Mouse (Mus musculus): ENCODE data around the gene Kdm5b. TPM values are rescaled to one million over a fixed set of nuclear protein-coding genes. Genes with fewer than 3 reads are reported as not detected.

Gene Kdm5b
- polyA plus RNA-seq, 1 experiment from 2014 or later: 39.9 TPM

GRCm38 (mm10) chr1:134646963-134647282, 87.0 kb downstream of the Kdm5b start:
- H3K36me3 ChIP-seq: no peaks in the 10 kb centered on the region
- 1% methylated on average over 28 of the region's 28 CpGs for WGBS
- H3K4me1 ChIP-seq (replicated peaks): peaks cover 23% of the 10 kb centered on the region
- H3K9me3 ChIP-seq (replicated peaks): no peaks in the 10 kb centered on the region
- no peak for ATAC-seq (ENCODE audit: insufficient number of reproducible peaks, low FRiP score)
- H3K4me3 ChIP-seq: peak overlapping the region; percentile 56
- H3K4me2 ChIP-seq: peak overlapping the region; percentile 93
- H3K27ac ChIP-seq (ENCODE audit: poor library complexity, severe bottlenecking): no peak overlapping the region
- peaks cover 84% of the 10 kb centered on the region for H3K27me3 ChIP-seq (replicated peaks)
- H3K9ac ChIP-seq: peak overlapping the region; percentile 56; the same call in 1 of the 2 replicates

- ATAC-seq (ENCODE audit: insufficient number of reproducible peaks, low FRiP score): no peak
- H3K4me3 ChIP-seq: 0 out of 2 replicates have a peak overlapping the region, but pooled peaks have one; percentile 56
- H3K4me2 ChIP-seq: no peak overlapping the region
These were observed 87.6 kb downstream of the Kdm5b start for GRCm38 (mm10) chr1:134647591-134647990.

DNA sequence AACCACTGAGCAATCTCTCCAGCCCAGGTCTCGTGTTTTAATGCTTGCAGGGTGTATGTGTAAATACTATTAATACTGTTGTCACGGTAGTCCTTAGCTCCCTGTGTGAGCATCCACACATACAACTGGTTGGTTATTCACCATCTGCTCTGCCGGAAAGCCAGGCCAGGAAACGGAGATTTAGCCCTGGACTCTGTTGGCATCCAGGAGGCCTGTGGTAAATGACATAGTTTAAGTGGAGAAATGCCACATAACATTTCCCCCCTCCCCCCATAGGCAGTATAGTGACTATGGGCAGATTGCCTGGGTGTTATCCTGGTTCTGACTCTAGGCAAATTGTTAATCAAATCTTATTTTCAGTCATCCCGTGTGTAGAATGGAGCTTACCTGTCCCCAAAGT, 90.8 kb downstream of the Kdm5b start:
- H3K36me3 ChIP-seq: no peaks in the 10 kb centered on the region
- no peak overlapping the region for H3K4me2 ChIP-seq
- 78% methylated on average over 5 of the region's 5 CpGs for WGBS
- H3K9me3 ChIP-seq (replicated peaks): no peaks in the 10 kb centered on the region
- H3K9ac ChIP-seq: no peak overlapping the region
- H3K4me1 ChIP-seq (replicated peaks): peaks cover 23% of the 10 kb centered on the region
- ATAC-seq (ENCODE audit: insufficient number of reproducible peaks, low FRiP score): no peak
- H3K27ac ChIP-seq (ENCODE audit: poor library complexity, severe bottlenecking): no peak overlapping the region
- H3K27me3 ChIP-seq (replicated peaks): peaks cover 63% of the 10 kb centered on the region
- H3K4me3 ChIP-seq: no peak overlapping the region

More at GRCm38 (mm10) chr1:134647591-134647990, 87.6 kb downstream of the Kdm5b start:
- Histone ChIP-seq H3K36me3 (no peaks in the 10 kb centered on the region), H3K4me1 (replicated peaks) (peaks cover 26% of the 10 kb centered on the region), H3K27ac (ENCODE audit: poor library complexity, severe bottlenecking) (no peak overlapping the region), H3K9me3 (replicated peaks) (no peaks in the 10 kb centered on the region), H3K27me3 (replicated peaks) (peaks cover 78% of the 10 kb centered on the region), H3K9ac (no peak overlapping the region)
- 30% methylated on average over 7 of the region's 7 CpGs for WGBS

DNA sequence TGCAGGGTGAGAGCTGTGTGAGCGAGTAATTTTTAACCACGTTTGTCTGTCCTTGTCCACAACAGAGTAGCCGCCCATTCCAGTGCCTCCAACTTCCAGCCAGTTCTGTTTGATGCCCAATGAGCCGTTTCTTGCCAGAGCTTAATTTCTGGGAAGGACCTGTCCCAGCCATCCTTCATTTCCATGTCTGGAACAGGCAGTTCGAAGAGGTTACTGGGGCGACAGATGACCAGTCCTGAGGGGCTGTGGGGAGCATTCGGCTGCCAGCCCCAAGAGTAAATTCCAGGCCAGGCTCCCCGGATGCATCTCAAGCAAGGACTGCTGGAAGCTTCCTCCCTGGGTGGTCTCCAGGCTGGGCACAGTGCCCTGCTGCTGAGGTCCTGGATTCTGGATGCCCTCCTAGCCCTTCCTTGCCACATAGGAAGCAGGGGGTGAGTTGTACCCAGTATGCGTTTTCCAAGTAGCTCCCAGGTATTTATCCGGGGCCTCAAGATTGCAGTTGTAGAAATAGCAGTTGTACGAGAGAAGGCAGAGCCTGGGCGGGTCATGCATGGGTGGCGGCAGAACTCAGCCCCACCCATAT, 91.4 kb downstream of the Kdm5b start:
- ATAC-seq (ENCODE audit: insufficient number of reproducible peaks, low FRiP score): 0 out of 2 replicates have a peak, but pooled peaks have one; percentile 50
- H3K9ac ChIP-seq: 0 out of 2 replicates have a peak overlapping the region, but pooled peaks have one; percentile 25
- H3K4me1 ChIP-seq (replicated peaks): peaks cover 18% of the 10 kb centered on the region
- H3K36me3 ChIP-seq: no peaks in the 10 kb centered on the region
- WGBS: 58% methylated on average over 13 of the region's 13 CpGs
- H3K9me3 ChIP-seq (replicated peaks): no peaks in the 10 kb centered on the region
- H3K27me3 ChIP-seq (replicated peaks): peaks cover 57% of the 10 kb centered on the region
- no peak overlapping the region for H3K4me3 ChIP-seq
- no peak overlapping the region for H3K4me2 ChIP-seq
- H3K27ac ChIP-seq (ENCODE audit: poor library complexity, severe bottlenecking): no peak overlapping the region

- no peaks in the 10 kb centered on the region for H3K9me3 ChIP-seq (replicated peaks)
- H3K36me3 ChIP-seq: no peaks in the 10 kb centered on the region
- no peak overlapping the region for H3K27ac ChIP-seq (ENCODE audit: poor library complexity, severe bottlenecking)
- no peak for ATAC-seq (ENCODE audit: insufficient number of reproducible peaks, low FRiP score)
- H3K9ac ChIP-seq: 0 out of 2 replicates have a peak overlapping the region, but pooled peaks have one; percentile 25
- H3K4me3 ChIP-seq: no peak overlapping the region
- 45% methylated on average over 4 of the region's 4 CpGs for WGBS
- H3K4me1 ChIP-seq (replicated peaks): peaks cover 13% of the 10 kb centered on the region
- H3K27me3 ChIP-seq (replicated peaks): peaks cover 58% of the 10 kb centered on the region
- H3K4me2 ChIP-seq: no peak overlapping the region
These were observed 92.0 kb downstream of the Kdm5b start for GRCm38 (mm10) chr1:134651851-134652398.

- Histone ChIP-seq H3K36me3 (no peaks in the 10 kb centered on the region), H3K4me3 (no peak overlapping the region), H3K27ac (ENCODE audit: poor library complexity, severe bottlenecking) (no peak overlapping the region), H3K4me1 (replicated peaks) (peaks cover 14% of the 10 kb centered on the region), H3K9ac (no peak overlapping the region), H3K4me2 (no peak overlapping the region), H3K27me3 (replicated peaks) (peaks cover 47% of the 10 kb centered on the region), H3K9me3 (replicated peaks) (no peaks in the 10 kb centered on the region)
- no peak for ATAC-seq (ENCODE audit: insufficient number of reproducible peaks, low FRiP score)
- 20% methylated on average over 10 of the region's 10 CpGs for WGBS
These were observed 93.8 kb downstream of the Kdm5b start for GRCm38 (mm10) chr1:134653603-134654257.

- WGBS: 36% methylated on average over 7 of the region's 7 CpGs
- Histone ChIP-seq H3K4me3 (no peak overlapping the region), H3K27me3 (replicated peaks) (peaks cover 27% of the 10 kb centered on the region), H3K4me1 (replicated peaks) (peaks cover 13% of the 10 kb centered on the region), H3K27ac (ENCODE audit: poor library complexity, severe bottlenecking) (no peak overlapping the region), H3K36me3 (no peaks in the 10 kb centered on the region), H3K9me3 (replicated peaks) (no peaks in the 10 kb centered on the region), H3K9ac (no peak overlapping the region), H3K4me2 (no peak overlapping the region)
- ATAC-seq (ENCODE audit: insufficient number of reproducible peaks, low FRiP score): no peak
These were observed 98.9 kb downstream of the Kdm5b start for GRCm38 (mm10) chr1:134658841-134659240.

GRCm38 (mm10) chr1:134660163-134660562, 100.2 kb downstream of the Kdm5b start:
- H3K4me3 ChIP-seq: no peak overlapping the region
- peaks cover 20% of the 10 kb centered on the region; the same call in 1 of the 2 replicates for H3K27me3 ChIP-seq (replicated peaks)
- no peak overlapping the region for H3K27ac ChIP-seq (ENCODE audit: poor library complexity, severe bottlenecking)
- H3K36me3 ChIP-seq: no peaks in the 10 kb centered on the region
- peaks cover 13% of the 10 kb centered on the region for H3K4me1 ChIP-seq (replicated peaks)
- 64% methylated on average over 7 of the region's 7 CpGs for WGBS
- H3K9ac ChIP-seq: no peak overlapping the region
- ATAC-seq (ENCODE audit: insufficient number of reproducible peaks, low FRiP score): no peak
- H3K4me2 ChIP-seq: no peak overlapping the region
- no peaks in the 10 kb centered on the region for H3K9me3 ChIP-seq (replicated peaks)

DNA sequence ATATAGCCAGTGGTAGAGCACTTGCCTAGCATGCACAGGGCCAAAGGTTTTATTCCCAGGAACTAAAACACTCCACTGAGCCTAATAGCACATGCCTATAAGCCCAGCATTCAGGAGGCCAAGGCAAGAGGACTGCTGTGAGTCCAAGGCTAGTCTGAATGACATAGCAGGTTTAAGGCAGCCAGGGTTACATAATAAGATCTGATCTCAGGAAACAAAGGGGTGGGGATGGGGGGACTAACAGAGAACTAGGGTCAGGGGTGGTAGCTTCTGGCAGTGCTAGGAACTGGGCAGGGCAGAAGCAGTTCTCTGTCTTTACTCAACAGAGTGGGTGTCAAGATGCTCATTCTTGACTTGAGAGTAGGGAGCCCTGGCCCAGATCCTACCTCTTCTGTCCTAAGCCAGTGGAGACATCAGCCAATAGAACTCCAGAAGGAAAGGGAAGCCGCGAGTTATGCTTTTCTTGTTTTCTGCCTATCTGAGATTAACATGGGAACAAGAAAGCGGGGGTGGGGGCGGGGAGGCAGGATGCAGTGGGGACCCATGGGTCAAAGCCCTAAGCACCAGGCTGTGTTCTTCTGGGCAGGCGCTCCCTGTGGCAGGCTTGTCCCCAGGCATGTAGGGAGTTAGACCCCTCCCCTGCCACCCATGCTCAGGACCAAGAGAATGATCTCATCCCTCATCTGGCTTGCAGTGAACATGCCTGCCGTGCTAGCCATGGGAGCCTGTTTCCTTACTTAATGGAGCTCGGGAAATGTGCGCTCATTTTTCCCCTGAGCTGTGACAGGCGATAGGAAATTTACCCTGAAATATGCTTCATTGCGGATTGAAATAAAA, 111.5 kb downstream of the Kdm5b start:
- Histone ChIP-seq H3K9me3 (replicated peaks) (0 out of 2 replicates have a peak, but pooled peaks cover 6% of the 10 kb centered on the region), H3K27me3 (replicated peaks) (peaks cover 34% of the 10 kb centered on the region), H3K4me3 (no peak overlapping the region), H3K27ac (ENCODE audit: poor library complexity, severe bottlenecking) (no peak overlapping the region), H3K4me2 (no peak overlapping the region), H3K9ac (no peak overlapping the region), H3K36me3 (no peaks in the 10 kb centered on the region), H3K4me1 (replicated peaks) (peaks cover 6% of the 10 kb centered on the region; the same call in 1 of the 2 replicates)
- 71% methylated on average over 10 of the region's 10 CpGs for WGBS
- no peak for ATAC-seq (ENCODE audit: insufficient number of reproducible peaks, low FRiP score)

GRCm38 (mm10) chr1:134674312-134674711, 114.3 kb downstream of the Kdm5b start:
- Histone ChIP-seq H3K4me1 (replicated peaks) (peaks cover 10% of the 10 kb centered on the region; the same call in 1 of the 2 replicates), H3K27ac (ENCODE audit: poor library complexity, severe bottlenecking) (no peak overlapping the region), H3K27me3 (replicated peaks) (peaks cover 41% of the 10 kb centered on the region), H3K4me2 (no peak overlapping the region), H3K36me3 (no peaks in the 10 kb centered on the region), H3K9ac (no peak overlapping the region), H3K4me3 (no peak overlapping the region), H3K9me3 (replicated peaks) (no peaks in the 10 kb centered on the region)
- 0% methylated on average over 1 of the region's 1 CpGs for WGBS
- no peak for ATAC-seq (ENCODE audit: insufficient number of reproducible peaks, low FRiP score)

DNA sequence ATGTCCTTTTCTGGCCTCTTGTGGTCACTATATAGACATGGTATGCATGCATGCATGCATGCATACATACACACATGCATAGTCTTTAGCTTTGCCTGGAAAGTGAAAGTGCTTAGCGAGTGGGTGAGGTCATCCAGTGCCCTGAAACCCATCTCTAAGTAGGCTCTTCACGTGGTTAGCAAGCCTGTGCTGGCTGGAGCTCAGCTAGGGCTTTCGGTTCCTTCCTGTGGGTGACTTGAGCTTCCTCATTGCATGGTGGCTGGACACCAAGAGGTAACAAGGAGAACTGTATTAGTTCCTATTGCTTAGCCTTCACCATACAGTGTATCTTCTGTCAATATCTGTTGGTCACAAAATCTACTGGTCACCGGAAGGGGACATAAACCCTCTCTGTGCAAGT, 119.5 kb downstream of the Kdm5b start:
- no peaks in the 10 kb centered on the region for H3K36me3 ChIP-seq
- H3K27ac ChIP-seq (ENCODE audit: poor library complexity, severe bottlenecking): no peak overlapping the region
- no peaks in the 10 kb centered on the region for H3K9me3 ChIP-seq (replicated peaks)
- no peak overlapping the region for H3K4me3 ChIP-seq
- no peak for ATAC-seq (ENCODE audit: insufficient number of reproducible peaks, low FRiP score)
- peaks cover 10% of the 10 kb centered on the region; the same call in 1 of the 2 replicates for H3K4me1 ChIP-seq (replicated peaks)
- WGBS: 65% methylated on average over 4 of the region's 4 CpGs
- peaks cover 48% of the 10 kb centered on the region for H3K27me3 ChIP-seq (replicated peaks)
- H3K4me2 ChIP-seq: no peak overlapping the region
- no peak overlapping the region for H3K9ac ChIP-seq

Measured in heart, embryonic 12.5 days (tissue).